ENCODE assay signal across 23 mouse cellular contexts in the genomic region with DNA sequence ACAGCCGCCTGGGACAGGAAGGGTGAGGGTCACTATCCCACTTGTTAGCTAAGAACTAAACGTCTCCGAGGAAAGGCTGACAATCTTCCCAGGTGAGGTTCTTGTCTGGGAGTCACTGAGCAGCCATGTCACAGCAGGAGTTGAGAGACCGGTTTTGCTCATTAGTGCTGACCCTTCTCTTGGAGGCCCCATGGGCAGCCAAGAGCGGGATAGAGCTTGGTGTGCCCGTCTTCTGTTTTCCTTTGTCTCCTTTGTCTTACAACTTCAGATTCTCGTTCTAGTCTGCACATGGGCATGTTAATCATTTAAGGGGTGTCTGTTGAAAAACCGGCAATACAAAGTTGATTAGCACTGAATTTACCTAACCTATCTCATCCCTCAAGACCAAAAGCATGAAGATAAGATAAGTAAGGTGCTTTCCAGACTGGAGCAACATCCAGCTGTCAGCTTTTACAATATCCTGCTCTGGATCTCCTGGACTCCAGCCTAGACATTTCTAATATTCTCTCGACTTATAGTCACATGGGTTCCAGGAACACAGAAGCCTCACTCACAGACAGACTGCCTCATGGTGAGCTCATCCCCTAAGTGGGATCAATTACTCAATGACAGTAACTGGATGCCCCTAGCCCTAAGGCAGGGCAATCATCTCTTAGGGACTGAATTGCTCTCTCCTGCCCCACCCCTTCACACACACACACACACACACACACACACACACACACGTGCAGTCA. TPM values are rescaled to one million over a fixed set of nuclear protein-coding genes. Genes with fewer than 3 reads are reported as not detected.
A peak's percentile ranks its signal among the peaks of the same experiment; 100 is the strongest.
DNase-seq lines count a peak whose midpoint lies in the region; ATAC-seq lines count a peak whose summit lies in the region.
"Had no signal": no experiment of that assay in that cellular context is flagged by ENCODE, and none has a peak within 500 bp of the region (broad histone marks: within the 10 kb centered on the region; RNA-seq: fewer than 3 reads in every experiment).

No protein-coding gene starts in this region.

- no peak overlapping the region for H3K9ac ChIP-seq in limb, embryonic 12.5 days (replicated peaks)
- H3K9ac ChIP-seq in intestine, embryonic 15.5 days: no peak overlapping the region
- no peak overlapping the region for H3K9ac ChIP-seq in stomach, embryonic 16.5 days (ENCODE audit: low read length)
- H3K9ac ChIP-seq: embryonic facial prominence, embryonic 13.5 days; heart, embryonic 15.5 days; liver, postnatal 0 days; stomach, embryonic 15.5 days had no signal

- WGBS in limb, embryonic 12.5 days: 73% methylated on average over 10 of the region's 10 CpGs
- WGBS in limb, embryonic 10.5 days: 81% methylated on average over 10 of the region's 10 CpGs
- WGBS in intestine, embryonic 15.5 days: 50% methylated on average over 10 of the region's 10 CpGs
- 46% methylated on average over 10 of the region's 10 CpGs for WGBS in stomach, embryonic 16.5 days

- peak; percentile 26; the same call in 1 of the 2 replicates for ATAC-seq in limb, embryonic 12.5 days (ENCODE audit: insufficient number of reproducible peaks, insufficient read depth, low FRiP score, low TSS enrichment, low read depth)
- ATAC-seq in intestine, embryonic 15.5 days: peak; percentile 78
- ATAC-seq in stomach, embryonic 16.5 days (ENCODE audit: insufficient read depth, low FRiP score): no peak; the same call in 1 of the 2 replicates
- ATAC-seq: forebrain, embryonic 16.5 days had no signal

- H3K4me1 ChIP-seq in limb, embryonic 12.5 days (replicated peaks): peaks cover 13% of the 10 kb centered on the region
- peaks cover 19% of the 10 kb centered on the region for H3K4me1 ChIP-seq in limb, embryonic 10.5 days
- H3K4me1 ChIP-seq in intestine, embryonic 15.5 days (replicated peaks): 0 out of 2 replicates have a peak, but pooled peaks cover 13% of the 10 kb centered on the region
- H3K4me1 ChIP-seq in stomach, embryonic 16.5 days (ENCODE audit: control insufficient read depth, insufficient read depth, low read length): peaks cover 15% of the 10 kb centered on the region
- H3K4me1 ChIP-seq: heart, embryonic 15.5 days; stomach, embryonic 15.5 days had no signal

- no peak for DNase-seq in limb, embryonic 10.5 days (ENCODE audit: low spot score)
- peak; percentile 55 for DNase-seq in NIH3T3 (ENCODE audit: low read depth)
- no peak for DNase-seq in gastrocnemius, postnatal 25 days
- no peak for DNase-seq in kidney, postnatal 14 days
- DNase-seq: cerebellum, postnatal 14 days; heart, adult 11 months; kidney, adult 8-10 months; kidney, postnatal 4 days; liver; spleen, adult 18-20 months; thymus, postnatal 36 days had no signal

- no peaks in the 10 kb centered on the region for H3K9me3 ChIP-seq in limb, embryonic 12.5 days
- H3K9me3 ChIP-seq in limb, embryonic 10.5 days (replicated peaks): no peaks in the 10 kb centered on the region
- H3K9me3 ChIP-seq in intestine, embryonic 15.5 days: no peaks in the 10 kb centered on the region
- H3K9me3 ChIP-seq in stomach, embryonic 16.5 days (replicated peaks; ENCODE audit: control insufficient read depth, low read length): no peaks in the 10 kb centered on the region
- H3K9me3 ChIP-seq: embryonic facial prominence, embryonic 13.5 days; heart, embryonic 15.5 days; stomach, embryonic 15.5 days had no signal

- H3K4me2 ChIP-seq in limb, embryonic 12.5 days: no peak overlapping the region
- peak overlapping the region; percentile 39 for H3K4me2 ChIP-seq in intestine, embryonic 15.5 days (replicated peaks)
- H3K4me2 ChIP-seq in stomach, embryonic 16.5 days (ENCODE audit: low read depth, low read length): peak overlapping the region; percentile 19; the same call in 1 of the 2 replicates
- H3K4me2 ChIP-seq: embryonic facial prominence, embryonic 13.5 days; heart, embryonic 15.5 days; midbrain, embryonic 11.5 days; stomach, embryonic 15.5 days had no signal

- H3K27me3 ChIP-seq in limb, embryonic 12.5 days: no peaks in the 10 kb centered on the region
- H3K27me3 ChIP-seq in limb, embryonic 10.5 days (ENCODE audit: low read depth, poor library complexity, severe bottlenecking): no peaks in the 10 kb centered on the region
- no peaks in the 10 kb centered on the region for H3K27me3 ChIP-seq in intestine, embryonic 15.5 days (replicated peaks)
- no peaks in the 10 kb centered on the region for H3K27me3 ChIP-seq in stomach, embryonic 16.5 days (ENCODE audit: control insufficient read depth, insufficient read depth, low read length)
- H3K27me3 ChIP-seq: embryonic facial prominence, embryonic 13.5 days; heart, embryonic 15.5 days; stomach, embryonic 15.5 days had no signal

- no peak overlapping the region for H3K4me3 ChIP-seq in limb, embryonic 12.5 days (replicated peaks)
- no peak overlapping the region for H3K4me3 ChIP-seq in limb, embryonic 10.5 days
- no peak overlapping the region for H3K4me3 ChIP-seq in intestine, embryonic 15.5 days (replicated peaks)
- H3K4me3 ChIP-seq in stomach, embryonic 16.5 days (replicated peaks; ENCODE audit: low read length): no peak overlapping the region
- H3K4me3 ChIP-seq: embryonic facial prominence, embryonic 13.5 days; heart, embryonic 15.5 days; myocyte; stomach, embryonic 15.5 days had no signal

- no peak overlapping the region for H3K27ac ChIP-seq in limb, embryonic 12.5 days
- H3K27ac ChIP-seq in limb, embryonic 10.5 days: no peak overlapping the region
- peak overlapping the region; percentile 64 for H3K27ac ChIP-seq in intestine, embryonic 15.5 days
- H3K27ac ChIP-seq in stomach, embryonic 16.5 days (ENCODE audit: low read length): peak overlapping the region; percentile 38; the same call in 1 of the 2 replicates
- H3K27ac ChIP-seq: embryonic facial prominence, embryonic 13.5 days; heart, embryonic 15.5 days; macrophage; stomach, embryonic 15.5 days had no signal

- no peaks in the 10 kb centered on the region for H3K36me3 ChIP-seq in limb, embryonic 12.5 days
- H3K36me3 ChIP-seq in limb, embryonic 10.5 days: no peaks in the 10 kb centered on the region
- H3K36me3 ChIP-seq in intestine, embryonic 15.5 days: no peaks in the 10 kb centered on the region
- H3K36me3 ChIP-seq in stomach, embryonic 16.5 days (ENCODE audit: control insufficient read depth, insufficient read depth, low read length): no peaks in the 10 kb centered on the region
- H3K36me3 ChIP-seq: embryonic facial prominence, embryonic 13.5 days; heart, embryonic 15.5 days; stomach, embryonic 15.5 days had no signal

RNA-seq across cellular contexts. Expression of a gene that starts 15.3 kb away (rescaled TPM):
- 2.4 and 2.8 TPM in 2 replicates for polyA plus RNA-seq in limb, embryonic 12.5 days (2016; fragmentation: Nextera tagmentation; extraction: Ambion mirVana)
- polyA plus RNA-seq in limb, embryonic 10.5 days (2016; fragmentation: Nextera tagmentation; extraction: Ambion mirVana): 3.1 and 4.4 TPM in 2 replicates
- polyA plus RNA-seq in intestine, embryonic 15.5 days (2015; fragmentation: Nextera tagmentation; extraction: Ambion mirVana): 8.5 and 9.4 TPM in 2 replicates
- 12.4 and 14.4 TPM in 2 replicates for polyA plus RNA-seq in stomach, embryonic 16.5 days (2015; fragmentation: Nextera tagmentation; extraction: Ambion mirVana)
- total RNA-seq in gastrocnemius, postnatal 25 days (2021): 10 to 100 TPM; 39.6 to 50.5 TPM
- total RNA-seq: hematopoietic stem cell, adult 5-6 weeks had no signal

Comparison
In these comparisons a context has a peak if more than half of its experiments do, and no peak if none do; other contexts are left out.
1. H3K27ac ChIP-seq: peak in intestine, embryonic 15.5 days (single experiment) and stomach, embryonic 16.5 days (single experiment); none in limb, embryonic 12.5 days (single experiment) and limb, embryonic 10.5 days (single experiment).